9 mouse cellular contexts compared by ENCODE assay signal in the genomic region with DNA sequence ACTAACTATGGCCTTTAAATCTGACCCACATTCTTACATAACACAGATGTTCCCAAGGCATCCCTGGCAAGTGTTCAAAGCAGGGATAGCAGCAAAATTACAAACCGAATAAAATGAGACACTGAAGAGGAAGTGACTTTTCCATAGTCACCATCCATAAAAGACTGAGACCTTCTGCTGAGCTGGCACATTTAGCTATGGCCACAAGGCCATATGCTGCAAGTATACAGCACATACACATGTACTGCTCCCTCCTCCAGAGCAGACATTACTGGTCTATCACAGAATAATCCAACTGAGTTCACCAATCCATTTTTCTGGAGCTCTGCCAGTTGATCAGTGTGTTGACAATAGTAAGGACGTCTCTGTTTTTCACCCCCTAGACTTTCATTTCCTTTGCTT.
DNase-seq lines count a peak whose midpoint lies in the region; ATAC-seq lines count a peak whose summit lies in the region.
"Had no signal": no experiment of that assay in that cellular context is flagged by ENCODE, and none has a peak within 500 bp of the region (broad histone marks: within the 10 kb centered on the region; RNA-seq: fewer than 3 reads in every experiment).

No protein-coding gene starts in this region.

- no peak overlapping the region for H3K4me2 ChIP-seq in forebrain, embryonic 14.5 days (ENCODE audit: low read length)
- no peak overlapping the region for H3K4me2 ChIP-seq in forebrain, embryonic 13.5 days
- H3K4me2 ChIP-seq in hindbrain, embryonic 14.5 days (replicated peaks), result no peak overlapping the region
- H3K4me2 ChIP-seq: intestine, embryonic 15.5 days had no signal

- H3K27me3 ChIP-seq in forebrain, embryonic 14.5 days (replicated peaks; ENCODE audit: control insufficient read depth, insufficient read depth, low read length), result no peaks in the 10 kb centered on the region
- no peaks in the 10 kb centered on the region for H3K27me3 ChIP-seq in forebrain, embryonic 13.5 days
- H3K27me3 ChIP-seq in splenic B cell, adult 2 months (ENCODE audit: control insufficient read depth, insufficient read depth, low read length, poor library complexity, severe bottlenecking), result no peaks in the 10 kb centered on the region
- no peaks in the 10 kb centered on the region for H3K27me3 ChIP-seq in hindbrain, embryonic 14.5 days (ENCODE audit: control insufficient read depth, insufficient read depth, low read length)
- H3K27me3 ChIP-seq: intestine, embryonic 15.5 days had no signal

- WGBS in forebrain, embryonic 14.5 days, result 71% methylated on average over 2 of the region's 2 CpGs
- WGBS in forebrain, embryonic 13.5 days, result 76% methylated on average over 2 of the region's 2 CpGs
- WGBS in hindbrain, embryonic 14.5 days, result 70% methylated on average over 2 of the region's 2 CpGs

- H3K9ac ChIP-seq in forebrain, embryonic 14.5 days (ENCODE audit: low read length), result no peak overlapping the region
- H3K9ac ChIP-seq in forebrain, embryonic 13.5 days, result no peak overlapping the region
- no peak overlapping the region for H3K9ac ChIP-seq in hindbrain, embryonic 14.5 days
- H3K9ac ChIP-seq: intestine, embryonic 15.5 days had no signal

- H3K4me1 ChIP-seq in forebrain, embryonic 14.5 days (ENCODE audit: control insufficient read depth, insufficient read depth, low read length), result no peaks in the 10 kb centered on the region
- no peaks in the 10 kb centered on the region for H3K4me1 ChIP-seq in forebrain, embryonic 13.5 days
- H3K4me1 ChIP-seq in hindbrain, embryonic 14.5 days (replicated peaks; ENCODE audit: control insufficient read depth, insufficient read depth, low read length), result no peaks in the 10 kb centered on the region

- H3K36me3 ChIP-seq in forebrain, embryonic 14.5 days (ENCODE audit: control insufficient read depth, insufficient read depth, low read length), result no peaks in the 10 kb centered on the region
- no peaks in the 10 kb centered on the region for H3K36me3 ChIP-seq in forebrain, embryonic 13.5 days (ENCODE audit: poor library complexity, severe bottlenecking)
- H3K36me3 ChIP-seq in splenic B cell, adult 2 months (ENCODE audit: control insufficient read depth, insufficient read depth, low read length, poor library complexity, severe bottlenecking), result no peaks in the 10 kb centered on the region
- no peaks in the 10 kb centered on the region for H3K36me3 ChIP-seq in hindbrain, embryonic 14.5 days (replicated peaks; ENCODE audit: control insufficient read depth, insufficient read depth)
- H3K36me3 ChIP-seq: intestine, embryonic 15.5 days had no signal

- H3K4me3 ChIP-seq in forebrain, embryonic 14.5 days (ENCODE audit: low read depth, low read length), result no peak overlapping the region
- no peak overlapping the region for H3K4me3 ChIP-seq in forebrain, embryonic 13.5 days
- H3K4me3 ChIP-seq in hindbrain, embryonic 14.5 days (replicated peaks; ENCODE audit: low read length), result no peak overlapping the region
- H3K4me3 ChIP-seq: intestine, embryonic 15.5 days had no signal

- no peaks in the 10 kb centered on the region for H3K9me3 ChIP-seq in forebrain, embryonic 14.5 days (replicated peaks; ENCODE audit: control insufficient read depth, low read length)
- no peaks in the 10 kb centered on the region for H3K9me3 ChIP-seq in forebrain, embryonic 13.5 days (replicated peaks)
- H3K9me3 ChIP-seq in hindbrain, embryonic 14.5 days (ENCODE audit: control insufficient read depth, low read length), result no peaks in the 10 kb centered on the region
- H3K9me3 ChIP-seq: intestine, embryonic 15.5 days had no signal

- H3K27ac ChIP-seq in forebrain, embryonic 14.5 days (ENCODE audit: low read depth, low read length), result no peak overlapping the region
- H3K27ac ChIP-seq in forebrain, embryonic 13.5 days, result no peak overlapping the region
- no peak overlapping the region for H3K27ac ChIP-seq in hindbrain, embryonic 14.5 days

- DNase-seq in forebrain, embryonic 14.5 days (ENCODE audit: low spot score), result peak; percentile 3
- DNase-seq in lung, postnatal 10 days, result peak; percentile 32
- DNase-seq in lung, postnatal 4 days, result no peak
- peak; percentile 41 to 48 for DNase-seq in left cerebral cortex, adult 18-20 months (ENCODE audit: low spot score in 2 of 2)
- peak; percentile 76 for DNase-seq in splenic B cell, adult 2 months (ENCODE audit: low read depth, low spot score)
- no peak for DNase-seq in hindbrain, embryonic 14.5 days (ENCODE audit: low spot score)
- DNase-seq in heart, adult 9 months (ENCODE audit: low spot score in 2 of 2), result no peak

- ATAC-seq in forebrain, embryonic 14.5 days, result no peak
- no peak for ATAC-seq in forebrain, embryonic 13.5 days
- no peak for ATAC-seq in hindbrain, embryonic 14.5 days (ENCODE audit: low FRiP score)
- ATAC-seq: intestine, embryonic 15.5 days had no signal

Comparison
In these comparisons a context has a peak if more than half of its experiments do, and no peak if none do; other contexts are left out.
1. DNase-seq: peak in forebrain, embryonic 14.5 days (single experiment), lung, postnatal 10 days (single experiment), left cerebral cortex, adult 18-20 months (2 of 2) and splenic B cell, adult 2 months (single experiment); none in lung, postnatal 4 days (0 of 2), hindbrain, embryonic 14.5 days (single experiment) and heart, adult 9 months (0 of 2).